Mouse (Mus musculus) testis, adult 2 months (tissue): ENCODE measurements around the gene Lmtk3.

Experiments
- CTCF ChIP-seq: fragments of 200-500 bp; IDR thresholded peaks from 2 replicates; pipeline ENCODE4 v1.5.1; 2012; ENCODE audit warnings: low read depth, mild to moderate bottlenecking, inconsistent platforms, low read length, moderate library complexity; ENCODE audit not compliant: control insufficient read depth, insufficient read depth, insufficient replicate concordance
- POLR2A ChIP-seq: fragments of 200-500 bp; IDR thresholded peaks from 2 replicates; pipeline ENCODE4 v1.6.1; 2012; ENCODE audit warnings: low read depth, mild to moderate bottlenecking, inconsistent platforms, low read length, moderate library complexity; ENCODE audit not compliant: control insufficient read depth

- TF ChIP-seq CTCF (no peak), POLR2A (no peak)
These were observed 16.8 kb upstream of the Lmtk3 start for GRCm38 (mm10) chr7:45766764-45767163.
